Mouse (Mus musculus): ENCODE results near the gene Prr15. TPM values are rescaled to one million over a fixed set of nuclear protein-coding genes. Genes with fewer than 3 reads are reported as not detected.
A peak's percentile ranks its signal among the peaks of the same experiment; 100 is the strongest.

Prr15 gene
- polyA plus RNA-seq, 1 experiment from 2014 or later, result 7.6 TPM

DNA sequence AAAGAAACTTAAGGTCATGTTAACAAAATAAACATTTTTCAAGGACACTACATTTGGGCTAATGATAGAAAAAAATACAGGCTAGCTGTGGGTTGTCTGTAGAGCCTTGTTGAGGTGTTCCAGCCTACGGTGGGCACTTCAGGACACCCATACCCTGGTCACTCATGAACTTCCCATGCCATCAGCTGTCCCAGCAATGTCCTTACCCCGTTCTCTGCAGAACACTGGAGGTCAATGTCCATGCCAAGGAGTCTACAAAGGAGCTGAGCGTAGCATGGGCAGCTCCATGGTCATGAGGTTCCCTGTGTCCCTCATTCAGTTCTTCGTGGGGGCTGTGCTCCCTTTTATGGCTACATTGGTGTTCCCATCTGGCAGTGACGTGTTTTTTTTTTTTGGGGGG is 28.1 kb downstream of the Prr15 start:
- Histone ChIP-seq H3K27me3 (replicated peaks; ENCODE audit: insufficient read depth, low read length) (no peaks in the 10 kb centered on the region), H3K4me3 (ENCODE audit: low read depth, low read length) (no peak overlapping the region), H3K4me2 (replicated peaks; ENCODE audit: low read depth, low read length) (no peak overlapping the region), H3K9ac (replicated peaks; ENCODE audit: low read depth) (no peak overlapping the region), H3K27ac (ENCODE audit: low read length) (no peak overlapping the region), H3K4me1 (ENCODE audit: insufficient read depth, low read depth, low read length) (peaks cover 10% of the 10 kb centered on the region; the same call in 1 of the 2 replicates), H3K9me3 (ENCODE audit: low read length) (no peaks in the 10 kb centered on the region), H3K36me3 (ENCODE audit: insufficient read depth, low read length) (no peaks in the 10 kb centered on the region)
- no peak for TF ChIP-seq EP300 (IDR thresholded peaks at IDR 0.05)
- TF ChIP-seq CTCF (IDR thresholded peaks at IDR 0.05), result no peak
- DNase-seq (ENCODE audit: low spot score) (no peak), ATAC-seq (no peak)
- WGBS, result 66% methylated on average over 5 of the region's 5 CpGs

- TF ChIP-seq EP300 (IDR thresholded peaks at IDR 0.05) (no peak), CTCF (IDR thresholded peaks at IDR 0.05) (no peak)
- Histone ChIP-seq H3K27ac (ENCODE audit: low read length) (no peak overlapping the region), H3K36me3 (ENCODE audit: insufficient read depth, low read length) (no peaks in the 10 kb centered on the region), H3K4me1 (ENCODE audit: insufficient read depth, low read depth, low read length) (peaks cover 10% of the 10 kb centered on the region; the same call in 1 of the 2 replicates), H3K4me3 (ENCODE audit: low read depth, low read length) (no peak overlapping the region), H3K27me3 (replicated peaks; ENCODE audit: insufficient read depth, low read length) (no peaks in the 10 kb centered on the region), H3K9ac (replicated peaks; ENCODE audit: low read depth) (no peak overlapping the region), H3K9me3 (ENCODE audit: low read length) (no peaks in the 10 kb centered on the region), H3K4me2 (replicated peaks; ENCODE audit: low read depth, low read length) (no peak overlapping the region)
- ATAC-seq, result no peak
- no peak for DNase-seq (ENCODE audit: low spot score)
- WGBS, result 75% methylated on average over 6 of the region's 6 CpGs
These were observed 30.0 kb downstream of the Prr15 start for GRCm38 (mm10) chr6:54355626-54356025.

DNA sequence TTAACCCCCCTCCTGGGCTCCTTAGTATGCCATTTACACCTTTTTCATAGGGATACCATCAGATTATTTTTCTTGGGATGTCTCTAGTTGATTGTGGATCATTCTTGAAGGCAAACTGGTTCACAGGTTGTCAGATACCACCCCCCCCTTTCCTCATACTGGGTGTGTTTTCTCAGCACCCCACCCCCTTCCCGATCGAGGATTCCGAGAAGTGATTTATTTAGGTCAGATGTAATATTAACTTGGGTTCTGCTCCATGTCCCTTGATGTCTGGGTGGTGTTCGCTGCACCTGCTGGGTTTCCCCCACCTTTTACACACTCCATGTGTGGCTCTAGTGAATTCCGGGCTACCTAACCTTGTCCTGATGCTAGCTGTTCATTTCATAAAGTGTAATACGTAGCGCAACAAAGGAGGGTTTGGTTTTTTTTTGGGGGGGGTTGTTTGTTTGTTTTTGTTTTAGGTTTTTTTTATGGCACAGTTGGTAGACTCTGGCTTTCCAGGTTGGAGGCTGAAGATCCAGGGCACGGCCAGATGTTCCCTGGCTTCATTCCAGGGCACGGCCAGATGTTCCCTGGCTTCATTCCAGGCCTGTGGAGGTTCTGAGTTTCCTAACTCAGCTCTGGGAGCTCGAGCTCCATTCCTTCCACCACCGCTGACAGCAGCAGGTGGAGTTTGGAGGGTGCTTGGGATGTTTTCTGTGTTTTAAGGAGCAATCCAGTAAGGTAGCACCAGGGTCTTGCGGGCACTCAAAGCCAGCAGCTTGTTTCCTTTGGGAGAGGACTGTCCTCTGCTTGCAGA is 37.1 kb downstream of the Prr15 start:
- Histone ChIP-seq H3K27me3 (replicated peaks; ENCODE audit: insufficient read depth, low read length) (no peaks in the 10 kb centered on the region), H3K9ac (replicated peaks; ENCODE audit: low read depth) (no peak overlapping the region), H3K9me3 (ENCODE audit: low read length) (no peaks in the 10 kb centered on the region), H3K27ac (ENCODE audit: low read length) (no peak overlapping the region), H3K4me2 (replicated peaks; ENCODE audit: low read depth, low read length) (no peak overlapping the region), H3K4me3 (ENCODE audit: low read depth, low read length) (no peak overlapping the region), H3K36me3 (ENCODE audit: insufficient read depth, low read length) (no peaks in the 10 kb centered on the region), H3K4me1 (ENCODE audit: insufficient read depth, low read depth, low read length) (no peaks in the 10 kb centered on the region)
- DNase-seq (ENCODE audit: low spot score), result no peak
- 61% methylated on average over 12 of the region's 12 CpGs for WGBS
- ATAC-seq, result no peak
- TF ChIP-seq CTCF (IDR thresholded peaks at IDR 0.05) (no peak), EP300 (IDR thresholded peaks at IDR 0.05) (no peak)

GRCm38 (mm10) chr6:54364406-54365136 is 38.9 kb downstream of the Prr15 start:
- H3K27ac ChIP-seq (ENCODE audit: low read length), result no peak overlapping the region
- no peak overlapping the region for H3K4me2 ChIP-seq (replicated peaks; ENCODE audit: low read depth, low read length)
- no peaks in the 10 kb centered on the region for H3K9me3 ChIP-seq (ENCODE audit: low read length)
- H3K36me3 ChIP-seq (ENCODE audit: insufficient read depth, low read length), result no peaks in the 10 kb centered on the region
- ATAC-seq (no peak), DNase-seq (ENCODE audit: low spot score) (peak; percentile 21)
- H3K4me3 ChIP-seq (ENCODE audit: low read depth, low read length), result no peak overlapping the region
- TF ChIP-seq CTCF (IDR thresholded peaks at IDR 0.05) (no peak), EP300 (IDR thresholded peaks at IDR 0.05) (no peak)
- H3K27me3 ChIP-seq (replicated peaks; ENCODE audit: insufficient read depth, low read length), result no peaks in the 10 kb centered on the region
- WGBS, result 86% methylated on average over 12 of the region's 12 CpGs
- no peaks in the 10 kb centered on the region for H3K4me1 ChIP-seq (ENCODE audit: insufficient read depth, low read depth, low read length)
- no peak overlapping the region for H3K9ac ChIP-seq (replicated peaks; ENCODE audit: low read depth)

DNA sequence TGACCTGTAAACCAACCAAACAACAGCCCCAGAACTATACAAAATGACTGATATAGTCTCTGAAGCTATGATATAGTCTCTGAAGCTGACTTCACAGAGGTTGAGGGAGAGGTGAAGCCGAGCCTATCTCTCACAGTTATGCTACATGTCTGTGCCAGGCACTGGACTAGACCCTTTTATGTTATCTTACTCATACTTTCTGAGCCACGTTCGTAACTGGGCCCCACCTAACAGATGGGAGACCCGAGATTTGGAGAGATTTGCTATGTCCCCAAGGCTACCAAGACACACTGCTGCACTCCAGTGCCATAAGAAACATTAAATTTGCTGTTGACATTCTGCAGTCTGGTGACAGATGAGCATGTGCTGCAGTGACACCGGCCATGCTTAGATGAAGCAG is 41.0 kb downstream of the Prr15 start:
- Histone ChIP-seq H3K27ac (ENCODE audit: low read length) (no peak overlapping the region), H3K4me2 (replicated peaks; ENCODE audit: low read depth, low read length) (no peak overlapping the region), H3K36me3 (ENCODE audit: insufficient read depth, low read length) (no peaks in the 10 kb centered on the region), H3K4me3 (ENCODE audit: low read depth, low read length) (no peak overlapping the region), H3K4me1 (ENCODE audit: insufficient read depth, low read depth, low read length) (no peaks in the 10 kb centered on the region), H3K27me3 (replicated peaks; ENCODE audit: insufficient read depth, low read length) (no peaks in the 10 kb centered on the region), H3K9ac (replicated peaks; ENCODE audit: low read depth) (no peak overlapping the region), H3K9me3 (ENCODE audit: low read length) (no peaks in the 10 kb centered on the region)
- 69% methylated on average over 5 of the region's 5 CpGs for WGBS
- DNase-seq (ENCODE audit: low spot score), result no peak
- no peak for TF ChIP-seq CTCF (IDR thresholded peaks at IDR 0.05)
- no peak for TF ChIP-seq EP300 (IDR thresholded peaks at IDR 0.05)
- no peak for ATAC-seq

GRCm38 (mm10) chr6:54368071-54368470 is 42.4 kb downstream of the Prr15 start:
- 4% methylated on average over 6 of the region's 6 CpGs for WGBS
- Histone ChIP-seq H3K27ac (ENCODE audit: low read length) (no peak overlapping the region), H3K9me3 (ENCODE audit: low read length) (no peaks in the 10 kb centered on the region), H3K9ac (replicated peaks; ENCODE audit: low read depth) (no peak overlapping the region), H3K4me2 (replicated peaks; ENCODE audit: low read depth, low read length) (no peak overlapping the region), H3K36me3 (ENCODE audit: insufficient read depth, low read length) (no peaks in the 10 kb centered on the region), H3K4me1 (ENCODE audit: insufficient read depth, low read depth, low read length) (no peaks in the 10 kb centered on the region), H3K4me3 (ENCODE audit: low read depth, low read length) (no peak overlapping the region), H3K27me3 (replicated peaks; ENCODE audit: insufficient read depth, low read length) (no peaks in the 10 kb centered on the region)
- no peak for TF ChIP-seq EP300 (IDR thresholded peaks at IDR 0.05)
- peak; percentile 89 for TF ChIP-seq CTCF (IDR thresholded peaks at IDR 0.05)
- DNase-seq (ENCODE audit: low spot score) (peak; percentile 84), ATAC-seq (peak; percentile 67)

Data from lung, postnatal 0 days (tissue).